Mouse (Mus musculus): ENCODE measurements at regions not wholly inside any gene's neighbourhood (a gene's known extent, or its start where the extent isn't known, plus 50 kb on each side); places are given as distances from the start of the nearest gene placed in this dataset.

- DNase-seq, result no peak
These were observed 368.8 kb downstream of the Wdr20rt start for GRCm38 (mm10) chr12:65594075-65594474.

DNA sequence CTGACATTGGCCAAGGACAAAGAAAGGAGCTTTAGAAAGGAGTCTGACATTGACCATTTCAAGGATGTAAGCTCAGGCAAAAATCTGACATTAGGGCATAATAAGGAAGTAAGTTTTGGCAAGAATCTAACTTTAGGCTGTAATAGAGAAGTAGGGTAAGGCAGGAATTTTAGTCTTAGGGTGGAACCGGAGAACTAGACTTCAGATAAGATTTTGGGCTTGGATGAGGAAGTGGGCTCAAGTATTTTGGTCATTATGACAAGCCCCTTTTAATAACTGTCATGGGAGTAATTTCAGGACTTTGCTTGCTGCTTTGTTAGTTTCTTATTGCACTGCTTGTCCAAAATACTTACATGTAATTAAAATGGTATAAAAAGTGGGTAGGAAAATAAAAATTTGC, 418.9 kb downstream of the Wdr20rt start:
- DNase-seq, result no peak

- no peak for DNase-seq
These were observed 431.5 kb downstream of the Wdr20rt start for GRCm38 (mm10) chr12:65656772-65657171.

DNA sequence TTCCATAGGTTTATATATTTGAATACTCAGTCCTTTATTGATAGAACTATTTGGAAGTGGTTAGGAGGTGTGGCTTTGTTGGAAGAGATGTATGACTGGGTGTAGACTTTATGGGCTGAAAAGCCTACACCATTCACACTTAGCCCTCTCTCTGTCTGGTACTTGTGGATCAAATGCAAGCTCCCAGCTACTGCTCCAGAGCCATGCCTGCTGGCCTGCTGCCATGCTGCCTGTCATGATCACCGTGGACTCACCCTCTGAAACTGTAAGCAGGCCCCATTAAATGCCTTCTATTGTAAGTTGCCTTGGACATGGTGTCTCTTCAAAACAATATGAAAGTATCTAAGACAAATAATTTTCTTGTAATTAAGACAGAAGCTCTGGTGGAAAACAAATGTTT, 446.4 kb downstream of the Wdr20rt start:
- no peak for DNase-seq

DNA sequence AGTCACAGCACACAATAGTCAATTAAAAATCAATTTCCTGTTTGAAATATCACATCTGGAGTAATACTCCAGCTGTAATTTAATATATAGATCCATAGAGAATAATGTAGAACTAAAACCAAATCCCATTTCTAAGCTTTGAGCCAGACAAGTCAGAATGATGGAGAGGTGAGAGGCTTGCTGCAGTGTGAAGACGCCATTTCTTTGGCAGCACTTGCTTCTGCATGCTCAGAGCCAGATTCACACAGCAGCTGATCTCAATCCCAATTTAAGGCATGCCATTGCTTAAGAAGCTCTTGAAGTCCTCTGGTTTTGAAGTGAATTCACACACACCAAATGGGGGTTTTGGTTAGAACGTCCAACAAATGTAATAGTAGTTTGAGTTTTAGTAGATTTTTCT, 447.9 kb downstream of the Wdr20rt start:
- no peak for DNase-seq

DNA sequence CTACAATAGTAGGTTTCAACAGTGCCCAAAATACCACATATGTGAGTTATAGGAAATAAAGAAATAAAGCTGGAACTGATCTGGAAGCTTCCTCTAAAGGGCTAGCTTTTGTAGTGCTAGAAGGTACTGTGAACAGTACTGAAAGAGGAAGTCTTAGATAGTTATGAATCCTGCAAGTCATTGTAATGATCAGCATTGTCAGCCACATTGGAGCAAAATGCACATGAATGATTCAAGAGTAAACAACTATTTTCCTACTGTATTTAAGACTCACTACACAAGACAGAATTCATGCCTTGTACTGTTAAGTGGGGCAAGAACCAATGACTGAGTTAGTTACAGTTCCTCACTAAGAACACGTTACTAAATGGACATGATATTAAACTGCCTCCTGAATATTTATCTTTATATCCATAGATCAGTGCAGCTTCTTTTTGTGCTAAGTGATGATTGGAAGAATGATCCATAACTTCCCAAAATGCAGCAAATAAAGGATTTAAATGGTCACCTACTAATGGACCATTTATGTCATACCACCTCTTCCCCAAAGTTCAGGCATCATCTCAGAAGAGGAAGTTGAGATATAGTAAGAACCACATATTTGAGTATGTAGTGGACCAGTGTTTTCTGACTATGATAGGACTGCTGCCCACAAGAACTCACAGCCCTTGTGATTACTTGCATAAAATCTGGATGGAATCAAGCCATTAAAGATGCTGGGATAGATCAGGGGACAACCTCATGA, 449.8 kb downstream of the Wdr20rt start:
- no peak for DNase-seq

- DNase-seq, result no peak
These were observed 455.0 kb downstream of the Wdr20rt start for GRCm38 (mm10) chr12:65680335-65680734.

GRCm38 (mm10) chr12:65681826-65682225, 456.5 kb downstream of the Wdr20rt start:
- DNase-seq, result no peak

DNA sequence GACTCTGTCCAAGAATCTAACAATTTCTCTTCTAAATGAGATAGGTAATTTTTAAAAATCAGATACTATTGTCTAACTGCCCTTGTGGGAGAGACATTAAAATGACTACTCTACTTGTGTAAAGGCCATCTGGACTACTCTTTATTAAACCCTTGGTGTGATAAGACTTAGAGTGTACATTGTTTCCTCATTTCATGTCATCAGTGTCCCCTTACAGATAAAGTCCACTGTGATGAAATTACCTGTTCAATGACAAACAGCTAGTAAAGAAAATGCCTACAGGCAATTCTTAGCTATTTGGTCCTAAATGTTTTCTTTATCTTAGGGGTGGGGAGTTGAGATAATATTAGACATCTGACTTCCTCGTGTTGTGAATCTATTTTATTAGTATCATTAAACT, 479.7 kb downstream of the Wdr20rt start:
- DNase-seq, result no peak

DNA sequence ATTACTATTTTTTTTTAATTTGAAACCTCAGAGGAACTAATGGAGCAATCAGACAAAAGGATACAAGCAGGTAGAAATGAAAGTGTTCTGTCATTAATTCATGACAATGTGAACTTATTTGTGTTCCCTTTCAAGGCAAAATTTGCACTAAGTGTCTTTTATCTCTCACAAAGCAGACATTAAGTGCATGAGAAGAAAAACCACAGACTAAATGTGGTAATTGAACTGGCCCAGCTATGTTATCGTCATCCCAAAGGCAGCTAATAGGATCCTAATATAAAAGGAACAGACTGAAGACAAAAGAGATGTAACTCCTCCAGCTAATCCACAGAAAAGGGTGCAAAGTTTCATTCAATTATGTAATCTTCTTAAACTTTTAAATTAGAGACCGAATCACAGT, 487.0 kb downstream of the Wdr20rt start:
- DNase-seq, result no peak
